Mouse (Mus musculus) megakaryocyte-erythroid progenitor cell, adult 5-6 weeks (primary cell): ENCODE measurements around the gene Vsig10. TPM values are rescaled to one million over a fixed set of nuclear protein-coding genes. Genes with fewer than 3 reads are reported as not detected.
"Not testable (repeated sequence)": the region's sequence is repeated elsewhere in the genome, so short reads cannot be mapped to it uniquely, and the experiment has no call there.

Experiments
- ATAC-seq: replicated peaks from 2 replicates; pipeline ENCODE4 v1.8.0; 2016; ENCODE audit warnings: mild to moderate bottlenecking, inconsistent platforms; ENCODE audit not compliant: severe bottlenecking, poor library complexity, low FRiP score, low TSS enrichment
- total RNA-seq, 2 experiments: library from RNA; stranded (forward) in 1 of 2; stranded (reverse) in 1 of 2; fragments of 200-1000, 215-1000 nt in 1 of 2; fragments of >200 nt in 1 of 2; fragmentation: Nextera tagmentation in 1 of 2; gene quantifications; 2 replicates each; pipeline ENCODE4 v1.2.3; 2014 to 2017

Vsig10 gene
- total RNA-seq, 2 experiments from 2014 or later = 2.2 to 2.5 TPM

DNA sequence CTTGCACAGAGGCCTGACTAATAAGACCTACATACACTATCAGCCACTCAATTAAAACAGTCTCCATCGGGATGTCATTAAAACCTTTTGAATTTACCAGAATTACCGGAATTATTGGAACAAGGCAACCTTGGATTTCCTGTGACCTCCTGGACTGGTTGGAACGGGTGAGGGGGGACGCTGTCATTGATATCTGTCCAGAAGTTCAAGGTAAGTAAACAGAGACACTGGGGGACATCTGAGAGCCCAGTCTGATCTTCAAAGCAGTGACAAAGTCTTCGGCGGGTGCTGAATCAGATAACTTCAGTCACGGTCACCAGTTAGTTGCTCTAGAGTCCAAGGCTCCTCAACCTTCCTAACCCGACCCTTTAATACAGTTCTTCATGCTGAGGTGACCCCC is 23.9 kb upstream of the Vsig10 start:
- no peak for ATAC-seq

- ATAC-seq = no peak
Measured at GRCm38 (mm10) chr5:117302899-117303298, 16.0 kb upstream of the Vsig10 start.

GRCm38 (mm10) chr5:117303691-117304579 is 14.9 kb upstream of the Vsig10 start:
- ATAC-seq = no peak

- ATAC-seq = peak; percentile 66
Measured at GRCm38 (mm10) chr5:117304947-117305346, 13.9 kb upstream of the Vsig10 start.

DNA sequence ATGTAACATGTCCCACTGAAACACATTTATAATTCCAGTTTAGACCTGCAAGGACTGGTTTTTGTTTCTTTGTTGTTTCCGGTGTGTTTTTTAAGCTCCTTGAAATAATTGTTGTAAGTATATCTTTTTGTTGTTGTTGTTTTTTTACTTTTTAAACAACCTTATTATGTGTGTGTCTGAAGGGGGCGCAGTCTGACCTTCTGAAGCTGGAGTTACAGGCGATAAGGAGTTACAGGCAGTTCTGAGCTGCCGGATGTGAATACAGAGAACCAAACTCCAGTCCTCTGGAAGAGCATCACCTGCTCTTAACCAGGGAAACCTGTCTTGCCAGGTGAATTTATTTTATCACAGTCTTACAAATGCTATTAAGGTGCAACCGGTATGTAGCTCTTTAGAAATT is 13.1 kb upstream of the Vsig10 start:
- ATAC-seq = no peak

DNA sequence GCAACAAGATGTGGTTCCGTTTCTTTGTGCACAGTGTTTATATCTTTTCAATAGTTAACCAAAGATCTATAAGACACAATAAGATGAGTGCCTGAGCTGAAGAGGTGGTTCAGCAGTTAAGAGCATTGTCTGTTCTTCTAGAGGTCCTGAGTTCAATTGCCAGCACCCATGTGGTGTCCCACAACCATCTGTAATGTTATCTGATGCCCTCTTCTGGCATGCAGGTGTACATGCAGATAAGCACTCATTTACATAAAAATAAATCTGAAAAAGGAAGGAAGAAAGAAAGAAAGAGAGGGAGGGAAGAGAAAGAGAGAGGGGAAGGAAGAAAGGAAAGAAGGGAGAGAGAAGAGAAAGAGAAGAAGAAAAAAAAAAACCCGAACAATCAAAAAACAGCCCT is 12.1 kb upstream of the Vsig10 start:
- no peak for ATAC-seq

DNA sequence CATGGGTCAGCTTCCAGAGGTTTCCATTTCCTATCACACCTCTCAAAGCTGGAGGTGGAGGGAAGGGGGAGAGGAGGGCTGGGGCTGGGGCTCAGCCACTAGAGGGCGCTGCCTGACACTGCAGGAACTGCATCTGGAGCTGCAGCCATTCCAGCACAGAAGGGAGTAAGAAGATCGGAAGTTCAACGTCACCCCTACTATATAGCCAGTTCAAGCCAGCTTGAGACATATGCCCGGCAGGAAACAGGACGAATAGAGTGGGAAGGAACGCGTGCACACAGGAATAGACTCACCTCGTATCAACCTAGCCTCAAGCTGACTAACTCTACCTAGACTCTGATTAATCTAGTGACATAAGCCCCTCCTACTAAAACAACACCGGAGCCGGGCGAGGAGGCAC is 11.2 kb upstream of the Vsig10 start:
- ATAC-seq = peak; percentile 92

GRCm38 (mm10) chr5:117313420-117313819 is 5.5 kb upstream of the Vsig10 start:
- peak; percentile 58 for ATAC-seq

DNA sequence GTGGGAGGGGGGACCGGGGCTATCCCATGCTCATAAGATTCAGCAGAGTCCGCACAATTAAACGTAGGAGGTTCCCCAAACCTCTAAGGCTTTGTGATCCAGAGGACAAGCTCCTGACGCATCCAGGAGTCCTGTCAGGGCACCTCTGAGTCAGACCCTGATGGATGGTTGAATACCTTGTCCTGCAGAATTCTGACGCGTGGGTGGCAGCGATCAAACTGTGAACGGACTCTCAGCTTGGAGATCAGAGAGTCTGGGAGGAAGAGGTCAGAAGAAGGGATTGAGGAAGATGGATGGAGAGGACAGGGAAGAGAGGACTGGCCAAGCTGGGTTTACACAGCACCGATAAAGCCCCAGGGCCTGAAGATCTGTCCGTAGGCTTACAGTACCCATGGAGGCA is 5.0 kb upstream of the Vsig10 start:
- ATAC-seq = no peak

- 0 out of 2 replicates have a peak, but pooled peaks have one; percentile 9 for ATAC-seq
Measured at GRCm38 (mm10) chr5:117314587-117315428, 4.1 kb upstream of the Vsig10 start.

DNA sequence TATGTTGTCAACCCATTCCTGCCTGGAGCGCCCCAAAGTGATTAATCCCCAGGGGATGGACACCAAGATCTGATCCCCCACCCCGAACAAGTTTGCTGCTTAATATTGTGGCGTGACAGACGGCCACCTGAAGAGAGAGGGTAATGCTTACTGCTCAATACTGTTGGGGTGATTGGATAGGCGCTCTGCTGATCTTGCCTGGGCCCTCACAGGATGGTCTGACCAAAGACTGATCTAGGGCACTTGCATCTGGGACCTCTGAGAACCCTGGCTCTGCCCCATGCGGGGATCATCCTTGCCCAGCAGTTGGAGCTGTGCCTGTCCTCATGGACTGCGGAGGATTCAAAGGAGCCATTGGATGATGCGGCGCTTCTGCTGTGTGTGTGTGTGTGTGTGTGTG is 4.9 kb downstream of the Vsig10 start:
- no peak for ATAC-seq

- ATAC-seq = no peak
Measured at GRCm38 (mm10) chr5:117326408-117326807, 7.5 kb downstream of the Vsig10 start.

DNA sequence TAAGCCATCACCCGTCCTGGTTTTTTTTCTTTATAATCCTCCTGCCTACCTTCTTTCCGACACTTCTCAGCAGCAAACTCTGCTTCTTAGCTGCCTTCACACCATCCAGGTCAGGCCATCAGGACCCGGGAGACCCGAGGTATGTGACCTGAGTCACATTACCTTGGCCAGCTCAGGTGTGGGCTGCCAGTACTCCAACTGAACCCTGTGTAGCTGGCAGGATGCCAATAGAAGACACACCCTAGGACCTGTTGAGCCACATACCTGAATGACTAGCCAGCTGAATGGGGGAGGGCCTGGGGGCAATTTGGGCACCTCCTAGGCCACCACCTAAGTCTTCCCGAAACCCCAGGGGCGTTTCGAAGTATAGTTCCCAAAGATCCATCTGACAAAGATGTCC is 11.6 kb downstream of the Vsig10 start:
- no peak for ATAC-seq

DNA sequence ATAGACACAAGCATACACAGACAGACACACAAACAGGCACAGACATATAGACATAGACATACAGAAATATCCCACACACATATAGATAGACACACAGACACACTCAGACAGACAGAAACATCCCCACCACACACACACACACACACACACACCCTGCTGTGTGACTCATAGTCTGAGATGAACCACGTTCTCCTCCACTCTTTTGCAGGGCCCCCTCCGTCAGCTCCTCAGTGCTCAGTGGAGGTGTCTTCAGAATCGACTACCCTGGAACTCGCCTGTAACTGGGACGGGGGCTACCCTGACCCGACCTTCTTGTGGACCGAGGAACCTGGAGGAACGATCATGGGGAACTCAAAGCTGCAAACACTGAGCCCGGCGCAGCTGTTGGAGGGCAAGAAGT is 19.1 kb downstream of the Vsig10 start:
- peak; percentile 32 for ATAC-seq

DNA sequence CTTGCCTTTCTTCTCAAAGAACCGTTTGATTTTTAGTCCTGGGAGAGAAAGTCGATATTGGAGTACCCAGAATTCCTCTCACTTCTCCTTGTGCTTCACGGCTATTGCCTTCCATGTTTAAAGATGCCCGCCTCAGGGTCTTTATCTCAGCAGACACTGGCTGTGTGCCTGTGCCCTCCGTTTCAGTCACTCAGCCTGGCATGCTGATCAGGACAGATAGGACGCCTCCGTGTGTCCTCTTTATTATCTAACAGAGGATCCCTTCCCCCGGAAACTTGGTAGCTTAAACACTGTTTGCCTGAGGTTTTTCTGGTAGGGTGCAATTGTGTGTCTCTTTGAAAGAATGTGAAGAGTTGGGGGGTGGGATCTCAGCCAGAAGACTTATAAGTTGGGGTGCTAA is 19.6 kb downstream of the Vsig10 start:
- ATAC-seq = peak; percentile 88

DNA sequence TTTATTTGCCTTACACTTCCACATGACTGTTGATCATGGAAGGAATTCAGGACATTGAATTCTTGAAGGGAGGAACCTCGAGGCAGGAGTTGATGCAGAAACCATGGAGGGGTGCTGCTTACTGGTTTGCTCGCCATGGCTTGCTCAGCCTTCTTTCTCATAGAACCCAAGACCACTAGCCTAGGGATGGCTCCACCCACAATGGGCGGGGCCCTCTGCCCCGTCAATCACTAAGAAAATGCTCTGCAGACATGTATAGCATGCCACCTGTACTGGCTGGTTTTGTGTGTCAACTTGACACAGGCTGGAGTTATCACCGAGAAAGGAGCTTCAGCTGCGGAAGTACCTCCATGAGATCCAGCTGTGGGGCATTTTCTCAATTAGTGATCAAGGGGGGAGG is 21.2 kb downstream of the Vsig10 start:
- no peak for ATAC-seq

DNA sequence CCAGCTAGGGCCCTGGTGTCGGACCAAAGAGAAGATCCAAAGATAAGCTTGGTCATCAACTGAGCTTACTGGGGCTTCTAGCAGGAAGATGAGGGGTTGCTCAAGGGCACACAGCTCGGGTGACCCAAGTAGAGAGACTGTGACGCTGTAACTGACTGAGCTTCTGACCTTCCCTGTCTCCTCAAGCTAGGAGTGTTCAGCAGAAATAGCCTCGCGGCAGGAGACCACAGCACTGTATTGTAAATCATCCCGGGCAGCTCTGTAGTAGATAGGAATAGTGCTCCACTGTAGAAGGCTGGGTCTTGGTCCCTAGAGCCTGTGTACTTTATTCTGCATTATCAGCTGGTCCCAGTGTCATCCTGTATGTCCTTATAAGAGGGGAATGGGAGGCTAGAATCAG is 23.0 kb downstream of the Vsig10 start:
- no peak for ATAC-seq

GRCm38 (mm10) chr5:117344496-117344895 is 25.6 kb downstream of the Vsig10 start:
- not testable (repeated sequence) for ATAC-seq

DNA sequence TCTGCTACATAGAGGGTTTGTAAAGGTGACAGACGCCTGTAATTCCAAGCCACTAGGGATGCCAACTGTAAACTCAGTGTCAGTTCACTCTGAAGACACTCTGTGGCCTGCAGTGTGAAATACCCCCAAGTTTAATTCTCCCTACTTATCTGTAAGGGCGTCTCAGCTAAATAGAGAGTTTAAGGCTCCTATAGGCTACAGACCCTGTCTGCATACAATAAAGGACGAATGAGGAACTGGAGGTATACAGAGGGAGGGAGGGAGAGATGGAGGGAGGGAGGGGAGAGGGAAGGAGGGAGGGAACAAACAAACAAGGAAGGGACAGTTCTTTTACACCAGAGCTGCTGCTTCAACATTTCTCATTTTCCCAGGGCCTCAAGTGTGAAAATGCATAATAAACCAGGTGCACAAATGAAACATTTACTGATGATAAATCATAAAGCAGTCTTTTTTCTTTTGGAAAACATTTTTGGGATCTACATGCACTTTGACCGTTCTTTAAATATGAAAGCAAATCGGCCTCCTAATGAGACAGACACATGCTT is 26.6 kb downstream of the Vsig10 start:
- ATAC-seq = no peak

DNA sequence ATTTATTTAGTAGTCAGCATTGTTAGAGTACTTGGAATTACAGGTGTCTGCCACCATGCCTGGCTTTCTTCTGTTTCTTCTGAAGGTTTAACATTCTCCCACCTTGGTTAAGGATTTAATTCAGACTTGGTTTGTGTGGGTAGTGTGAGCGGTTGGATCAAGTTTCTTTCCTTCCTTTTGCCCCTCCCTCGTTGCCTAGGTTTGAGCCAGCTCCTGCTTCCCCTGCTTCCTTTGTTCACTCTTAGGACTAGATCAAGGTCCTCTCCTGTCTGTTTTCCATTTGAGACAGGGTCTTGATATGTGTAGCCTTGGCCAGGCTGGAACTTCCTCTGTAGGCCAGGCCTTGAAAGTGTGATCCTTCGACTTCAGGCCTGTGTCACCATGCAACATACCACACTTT is 27.4 kb downstream of the Vsig10 start:
- no peak for ATAC-seq
